Mouse (Mus musculus) hindbrain, embryonic 13.5 days (tissue): ENCODE measurements around the gene St6galnac3. TPM values are rescaled to one million over a fixed set of nuclear protein-coding genes. Genes with fewer than 3 reads are reported as not detected.

Experiments
- ATAC-seq: fragments of 200-750 bp; cut with Nextera tagmentation; 2 replicates; pipeline ENCODE4 v1.8.0; 2017; ENCODE audit warnings: moderate TSS enrichment; ENCODE audit not compliant: low FRiP score
- H3K27ac ChIP-seq: fragments of 300-500 bp; sonication (generic); 2 replicates; pipeline ENCODE4 v1.5.1; 2015; ENCODE audit warnings: inconsistent platforms, mild to moderate bottlenecking, moderate library complexity
- H3K27me3 ChIP-seq: fragments of 300-500 bp; sonication (generic); 2 replicates; pipeline ENCODE4 v1.6.1; 2015; ENCODE audit warnings: mild to moderate bottlenecking, inconsistent platforms
- H3K36me3 ChIP-seq: fragments of 300-500 bp; sonication (generic); 2 replicates; pipeline ENCODE4 v1.6.1; 2015; ENCODE audit warnings: mild to moderate bottlenecking, inconsistent platforms
- H3K4me1 ChIP-seq: fragments of 300-500 bp; sonication (generic); replicated peaks from 2 replicates; pipeline ENCODE4 v1.6.1; 2015; ENCODE audit warnings: inconsistent platforms
- H3K4me2 ChIP-seq: fragments of 300-500 bp; sonication (generic); 2 replicates; pipeline ENCODE4 v1.6.1; 2015; ENCODE audit warnings: inconsistent platforms, mild to moderate bottlenecking, moderate library complexity
- H3K4me3 ChIP-seq: fragments of 300-500 bp; sonication (generic); 2 replicates; pipeline ENCODE4 v1.5.1; 2015; ENCODE audit warnings: mild to moderate bottlenecking, inconsistent platforms
- H3K9ac ChIP-seq: fragments of 300-500 bp; sonication (generic); 2 replicates; pipeline ENCODE4 v1.6.1; 2015; ENCODE audit warnings: mild to moderate bottlenecking, inconsistent platforms
- H3K9me3 ChIP-seq: fragments of 300-500 bp; sonication (generic); 2 replicates; pipeline ENCODE4 v1.6.1; 2016; ENCODE audit warnings: inconsistent platforms
- WGBS: fragments of 180-500 bp; shearing (Covaris S2); methylation state at CpG from one replicate; pipeline ENCODE4 v1.1.7; 2015; 5-methylcytosine and 5-hydroxymethylcytosine counted together
- polyA plus RNA-seq: library from polyadenylated mRNA; unstranded; fragments of >200 nt; fragmentation: Nextera tagmentation; extraction: Ambion mirVana; gene quantifications from 2 replicates; pipeline ENCODE4 v1.2.1, GENCODE M21; 2015

St6galnac3 gene
- polyA plus RNA-seq, 1 experiment from 2014 or later = 30.3 TPM

GRCm38 (mm10) chr3:153560897-153561296 is 164.1 kb downstream of the St6galnac3 start:
- no peaks in the 10 kb centered on the region for H3K36me3 ChIP-seq
- no peak overlapping the region for H3K27ac ChIP-seq

GRCm38 (mm10) chr3:153559586-153559985 is 165.4 kb downstream of the St6galnac3 start:
- H3K9me3 ChIP-seq = no peaks in the 10 kb centered on the region
- H3K27me3 ChIP-seq = no peaks in the 10 kb centered on the region
- no peak overlapping the region for H3K4me3 ChIP-seq
- no peak overlapping the region for H3K4me2 ChIP-seq
- ATAC-seq = no peak
- no peaks in the 10 kb centered on the region for H3K4me1 ChIP-seq
- 91% methylated on average over 8 of the region's 8 CpGs for WGBS
- H3K27ac ChIP-seq = no peak overlapping the region
- no peak overlapping the region for H3K9ac ChIP-seq
- no peaks in the 10 kb centered on the region for H3K36me3 ChIP-seq

More at GRCm38 (mm10) chr3:153560897-153561296, 164.1 kb downstream of the St6galnac3 start:
- 85% methylated on average over 6 of the region's 6 CpGs for WGBS
- H3K27me3 ChIP-seq = no peaks in the 10 kb centered on the region
- H3K9me3 ChIP-seq = no peaks in the 10 kb centered on the region
- no peak overlapping the region for H3K4me3 ChIP-seq
- ATAC-seq = no peak
- no peak overlapping the region for H3K4me2 ChIP-seq
- no peak overlapping the region for H3K9ac ChIP-seq
- H3K4me1 ChIP-seq = peaks cover 9% of the 10 kb centered on the region

- H3K9ac ChIP-seq = no peak overlapping the region
- no peak overlapping the region for H3K27ac ChIP-seq
- no peak overlapping the region for H3K4me2 ChIP-seq
- H3K4me1 ChIP-seq = no peaks in the 10 kb centered on the region
- H3K9me3 ChIP-seq = no peaks in the 10 kb centered on the region
- no peak overlapping the region for H3K4me3 ChIP-seq
- H3K36me3 ChIP-seq = no peaks in the 10 kb centered on the region
- no peaks in the 10 kb centered on the region for H3K27me3 ChIP-seq
- ATAC-seq = no peak
- 76% methylated on average over 11 of the region's 11 CpGs for WGBS
These were observed 168.4 kb downstream of the St6galnac3 start for GRCm38 (mm10) chr3:153556621-153557020.

- no peak overlapping the region for H3K9ac ChIP-seq
- no peaks in the 10 kb centered on the region for H3K9me3 ChIP-seq
- H3K27me3 ChIP-seq = no peaks in the 10 kb centered on the region
- 97% methylated on average over 3 of the region's 3 CpGs for WGBS
- no peak for ATAC-seq
- no peak overlapping the region for H3K27ac ChIP-seq
- no peak overlapping the region for H3K4me2 ChIP-seq
- H3K4me3 ChIP-seq = no peak overlapping the region
- H3K36me3 ChIP-seq = no peaks in the 10 kb centered on the region
- peaks cover 7% of the 10 kb centered on the region; the same call in 1 of the 2 replicates for H3K4me1 ChIP-seq
These were observed 171.3 kb downstream of the St6galnac3 start for GRCm38 (mm10) chr3:153553712-153554111.

GRCm38 (mm10) chr3:153553226-153553625 is 171.7 kb downstream of the St6galnac3 start:
- H3K4me3 ChIP-seq = no peak overlapping the region
- peaks cover 9% of the 10 kb centered on the region; the same call in 1 of the 2 replicates for H3K4me1 ChIP-seq
- WGBS = 94% methylated on average over 7 of the region's 7 CpGs
- no peak overlapping the region for H3K4me2 ChIP-seq
- no peaks in the 10 kb centered on the region for H3K27me3 ChIP-seq
- no peaks in the 10 kb centered on the region for H3K9me3 ChIP-seq
- H3K36me3 ChIP-seq = no peaks in the 10 kb centered on the region
- no peak overlapping the region for H3K27ac ChIP-seq
- no peak overlapping the region for H3K9ac ChIP-seq
- ATAC-seq = 0 out of 2 replicates have a peak, but pooled peaks have one; percentile 39

- H3K36me3 ChIP-seq = no peaks in the 10 kb centered on the region
- no peak for ATAC-seq
- no peaks in the 10 kb centered on the region for H3K9me3 ChIP-seq
- no peak overlapping the region for H3K4me3 ChIP-seq
- no peak overlapping the region for H3K4me2 ChIP-seq
- no peaks in the 10 kb centered on the region for H3K27me3 ChIP-seq
- H3K27ac ChIP-seq = no peak overlapping the region
- H3K9ac ChIP-seq = no peak overlapping the region
- WGBS = 91% methylated on average over 7 of the region's 7 CpGs
- peaks cover 18% of the 10 kb centered on the region; the same call in 1 of the 2 replicates for H3K4me1 ChIP-seq
These were observed 177.9 kb downstream of the St6galnac3 start for GRCm38 (mm10) chr3:153546936-153547683.

- Histone ChIP-seq H3K9me3 (no peaks in the 10 kb centered on the region), H3K4me3 (no peak overlapping the region), H3K27ac (no peak overlapping the region), H3K4me1 (0 out of 2 replicates have a peak, but pooled peaks cover 3% of the 10 kb centered on the region), H3K9ac (no peak overlapping the region), H3K36me3 (no peaks in the 10 kb centered on the region), H3K27me3 (no peaks in the 10 kb centered on the region), H3K4me2 (no peak overlapping the region)
- no peak for ATAC-seq
- WGBS = 94% methylated on average over 14 of the region's 14 CpGs
These were observed 185.1 kb downstream of the St6galnac3 start for GRCm38 (mm10) chr3:153539851-153540250.

GRCm38 (mm10) chr3:153538396-153538795 is 186.6 kb downstream of the St6galnac3 start:
- H3K9me3 ChIP-seq = no peaks in the 10 kb centered on the region
- 65% methylated on average over 2 of the region's 2 CpGs for WGBS

GRCm38 (mm10) chr3:153537435-153537834 is 187.5 kb downstream of the St6galnac3 start:
- H3K4me3 ChIP-seq = no peak overlapping the region
- no peak overlapping the region for H3K4me2 ChIP-seq
- no peaks in the 10 kb centered on the region for H3K9me3 ChIP-seq
- H3K27me3 ChIP-seq = no peaks in the 10 kb centered on the region
- no peaks in the 10 kb centered on the region for H3K36me3 ChIP-seq
- 0 out of 2 replicates have a peak, but pooled peaks cover 3% of the 10 kb centered on the region for H3K4me1 ChIP-seq
- 83% methylated on average over 3 of the region's 3 CpGs for WGBS
- no peak overlapping the region for H3K9ac ChIP-seq
- no peak overlapping the region for H3K27ac ChIP-seq
- ATAC-seq = no peak

More at GRCm38 (mm10) chr3:153538396-153538795, 186.6 kb downstream of the St6galnac3 start:
- H3K9ac ChIP-seq = no peak overlapping the region
- H3K4me3 ChIP-seq = no peak overlapping the region
- no peak for ATAC-seq
- H3K4me1 ChIP-seq = 0 out of 2 replicates have a peak, but pooled peaks cover 3% of the 10 kb centered on the region
- no peaks in the 10 kb centered on the region for H3K27me3 ChIP-seq
- H3K36me3 ChIP-seq = no peaks in the 10 kb centered on the region
- no peak overlapping the region for H3K4me2 ChIP-seq
- no peak overlapping the region for H3K27ac ChIP-seq

GRCm38 (mm10) chr3:153536260-153536659 is 188.7 kb downstream of the St6galnac3 start:
- Histone ChIP-seq H3K4me1 (0 out of 2 replicates have a peak, but pooled peaks cover 3% of the 10 kb centered on the region), H3K27ac (no peak overlapping the region), H3K27me3 (no peaks in the 10 kb centered on the region), H3K36me3 (no peaks in the 10 kb centered on the region), H3K4me2 (no peak overlapping the region), H3K9me3 (no peaks in the 10 kb centered on the region), H3K9ac (no peak overlapping the region), H3K4me3 (no peak overlapping the region)
- ATAC-seq = no peak
- 77% methylated on average over 4 of the region's 4 CpGs for WGBS

- H3K4me1 ChIP-seq = peaks cover 7% of the 10 kb centered on the region
- ATAC-seq = no peak
- H3K27ac ChIP-seq = no peak overlapping the region
- no peaks in the 10 kb centered on the region for H3K27me3 ChIP-seq
- H3K4me3 ChIP-seq = no peak overlapping the region
- H3K4me2 ChIP-seq = no peak overlapping the region
- H3K36me3 ChIP-seq = no peaks in the 10 kb centered on the region
- H3K9me3 ChIP-seq = no peaks in the 10 kb centered on the region
- WGBS = 87% methylated on average over 6 of the region's 6 CpGs
- H3K9ac ChIP-seq = no peak overlapping the region
These were observed 195.8 kb downstream of the St6galnac3 start for GRCm38 (mm10) chr3:153529174-153529573.

- Histone ChIP-seq H3K4me1 (peaks cover 7% of the 10 kb centered on the region), H3K36me3 (no peaks in the 10 kb centered on the region), H3K9ac (no peak overlapping the region), H3K27ac (no peak overlapping the region), H3K9me3 (no peaks in the 10 kb centered on the region), H3K4me3 (no peak overlapping the region), H3K27me3 (no peaks in the 10 kb centered on the region), H3K4me2 (no peak overlapping the region)
- WGBS = 64% methylated on average over 6 of the region's 6 CpGs
- no peak for ATAC-seq
These were observed 199.7 kb downstream of the St6galnac3 start for GRCm38 (mm10) chr3:153525151-153525768.
